Mouse (Mus musculus): Measurements from ENCODE around the gene Sik3.
A peak's percentile ranks its signal among the peaks of the same experiment; 100 is the strongest.

The Sik3 gene

GRCm38 (mm10) chr9:46012091-46013008 lies at the start of gene Sik3, which contains the start of gene Pafah1b2:
TSS of gene Sik3 (plus strand) at chr9:46012820.
TSS of gene Pafah1b2 (minus strand) at chr9:46012690.
- DNase-seq (ENCODE audit: low read depth, low spot score) = peak; percentile 90

GRCm38 (mm10) chr9:45963577-45963976 lies 49.0 kb upstream of the Sik3 start:
- DNase-seq (ENCODE audit: low read depth, low spot score) = no peak

GRCm38 (mm10) chr9:45976884-45977283 lies 35.7 kb upstream of the Sik3 start:
- DNase-seq (ENCODE audit: low read depth, low spot score) = no peak

- DNase-seq (ENCODE audit: low read depth, low spot score) = no peak
These were observed 32.8 kb upstream of the Sik3 start for GRCm38 (mm10) chr9:45979778-45980177.

GRCm38 (mm10) chr9:45980611-45981010 lies 32.0 kb upstream of the Sik3 start:
- no peak for DNase-seq (ENCODE audit: low read depth, low spot score)

GRCm38 (mm10) chr9:45981331-45981730 lies 31.3 kb upstream of the Sik3 start:
- DNase-seq (ENCODE audit: low read depth, low spot score) = no peak

- no peak for DNase-seq (ENCODE audit: low read depth, low spot score)
These were observed 28.8 kb upstream of the Sik3 start for GRCm38 (mm10) chr9:45983676-45984408.

GRCm38 (mm10) chr9:45984409-45985228 lies 28.0 kb upstream of the Sik3 start:
- DNase-seq (ENCODE audit: low read depth, low spot score) = peak; percentile 83

- DNase-seq (ENCODE audit: low read depth, low spot score) = peak; percentile 24
These were observed 27.4 kb upstream of the Sik3 start for GRCm38 (mm10) chr9:45985229-45985567.

- no peak for DNase-seq (ENCODE audit: low read depth, low spot score)
These were observed 13.6 kb upstream of the Sik3 start for GRCm38 (mm10) chr9:45999009-45999408.

GRCm38 (mm10) chr9:46003729-46004128 lies 8.9 kb upstream of the Sik3 start:
- peak; percentile 64 for DNase-seq (ENCODE audit: low read depth, low spot score)

- no peak for DNase-seq (ENCODE audit: low read depth, low spot score)
These were observed 8.1 kb upstream of the Sik3 start for GRCm38 (mm10) chr9:46004529-46004928.

GRCm38 (mm10) chr9:46006224-46006623 lies 6.4 kb upstream of the Sik3 start:
- DNase-seq (ENCODE audit: low read depth, low spot score) = no peak

- no peak for DNase-seq (ENCODE audit: low read depth, low spot score)
These were observed 3.5 kb upstream of the Sik3 start for GRCm38 (mm10) chr9:46008931-46009668.

- DNase-seq (ENCODE audit: low read depth, low spot score) = no peak
These were observed 3.0 kb upstream of the Sik3 start for GRCm38 (mm10) chr9:46009669-46009983.

- no peak for DNase-seq (ENCODE audit: low read depth, low spot score)
These were observed 1.3 kb upstream of the Sik3 start for GRCm38 (mm10) chr9:46011094-46011970.

- no peak for DNase-seq (ENCODE audit: low read depth, low spot score)
These were observed 478 bp downstream of the Sik3 start for GRCm38 (mm10) chr9:46013009-46013586.

GRCm38 (mm10) chr9:46013616-46014015 lies 996 bp downstream of the Sik3 start:
- no peak for DNase-seq (ENCODE audit: low read depth, low spot score)

GRCm38 (mm10) chr9:46014251-46014681 lies 1.6 kb downstream of the Sik3 start:
- no peak for DNase-seq (ENCODE audit: low read depth, low spot score)

- no peak for DNase-seq (ENCODE audit: low read depth, low spot score)
These were observed 2.5 kb downstream of the Sik3 start for GRCm38 (mm10) chr9:46015081-46015551.
